Mouse (Mus musculus) spleen, embryonic (tissue): Measurements from ENCODE around the gene C2cd4b.
"Not testable (repeated sequence)": the region's sequence is repeated elsewhere in the genome, so short reads cannot be mapped to it uniquely, and the experiment has no call there.

Source experiments
- CTCF ChIA-PET: fragments of 350-600 bp; sonication (Branson Sonifier 250); formaldehyde crosslinking; loops from one replicate; lab custom pipeline; 2022; lab: Charles Lee

C2cd4b gene

GRCm38 (mm10) chr9:67759163-67759955 is at the start of gene C2cd4b:
C2cd4b (plus strand) TSS chr9:67759437.
- CTCF ChIA-PET, result no interaction called here

- CTCF ChIA-PET, result no interaction called here
Measured at GRCm38 (mm10) chr9:67711051-67711877, 48.0 kb upstream of the C2cd4b start.

- CTCF ChIA-PET, result no interaction called here
Measured at GRCm38 (mm10) chr9:67712146-67712545, 47.1 kb upstream of the C2cd4b start.

- CTCF ChIA-PET, result interaction anchor here (0.6 kb wide), 1 partner anchor 18 kb away, joined by 3 read pairs; no protein-coding TSS in a partner anchor
Measured at GRCm38 (mm10) chr9:67717081-67717480, 42.2 kb upstream of the C2cd4b start.

- CTCF ChIA-PET, result no interaction called here
Measured at GRCm38 (mm10) chr9:67718596-67718995, 40.6 kb upstream of the C2cd4b start.

DNA sequence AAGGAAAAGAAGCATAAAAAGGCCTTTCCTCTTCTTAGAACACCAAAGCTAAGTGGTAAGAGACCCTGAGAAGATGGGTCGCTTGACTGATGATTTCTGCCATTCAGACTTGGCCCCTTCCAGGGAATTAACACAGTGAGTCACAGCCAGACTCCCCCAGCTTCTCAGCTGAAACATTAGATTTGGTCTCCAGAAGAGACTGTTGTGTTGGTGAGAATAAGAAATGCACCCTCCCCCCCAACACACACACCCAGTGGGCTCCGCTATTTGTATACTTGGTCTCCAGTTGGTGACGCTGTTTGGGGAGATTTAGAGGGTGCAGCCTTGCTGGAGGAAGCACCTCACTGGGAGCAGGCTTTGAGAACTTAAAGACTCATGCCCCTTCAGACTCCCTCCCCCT is 39.1 kb upstream of the C2cd4b start:
- CTCF ChIA-PET, result interaction anchor here (0.6 kb wide), 1 partner anchor 23 kb away, joined by 11 read pairs; no protein-coding TSS in a partner anchor

DNA sequence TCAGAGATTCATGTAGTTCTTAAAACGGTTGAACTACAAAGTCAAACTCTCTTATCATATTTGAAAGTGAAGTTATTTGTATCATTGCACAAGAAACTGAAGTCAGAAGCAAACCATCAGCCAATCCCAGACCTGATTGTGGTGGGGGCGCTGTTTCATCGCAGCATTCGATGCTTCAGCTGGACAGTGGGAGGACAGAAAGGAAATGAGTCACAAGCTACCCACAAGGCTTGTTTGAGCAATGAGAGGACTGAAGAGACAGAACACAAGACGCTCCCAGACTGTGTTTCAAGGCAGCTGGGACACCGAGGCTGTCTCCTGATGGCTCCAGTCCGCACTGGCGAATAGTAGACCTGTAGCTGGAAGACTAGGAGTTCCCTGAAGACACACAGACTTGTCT is 36.9 kb upstream of the C2cd4b start:
- CTCF ChIA-PET, result no interaction called here

- CTCF ChIA-PET, result no interaction called here
Measured at GRCm38 (mm10) chr9:67725196-67725595, 34.0 kb upstream of the C2cd4b start.

DNA sequence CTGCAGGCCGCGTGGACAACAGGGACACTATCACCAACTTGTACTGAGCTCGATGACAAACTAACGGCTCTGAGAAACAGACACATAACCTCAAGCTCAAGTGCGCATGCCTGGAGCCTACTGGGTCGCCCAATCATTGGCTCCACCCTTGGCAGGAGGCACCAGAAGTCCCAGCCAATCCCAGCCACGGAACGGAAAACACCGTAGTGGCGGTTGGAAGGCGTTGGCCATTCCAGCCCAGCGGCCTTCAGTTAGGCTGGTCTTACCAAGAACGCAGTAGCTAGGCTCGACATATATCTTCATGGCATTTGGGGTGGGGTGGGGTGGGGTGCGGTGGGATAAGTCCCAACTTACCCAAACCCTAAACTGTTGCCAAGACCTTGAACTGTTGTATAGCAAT is 25.5 kb upstream of the C2cd4b start:
- CTCF ChIA-PET, result no interaction called here

GRCm38 (mm10) chr9:67735426-67735825 is 23.8 kb upstream of the C2cd4b start:
- CTCF ChIA-PET, result interaction anchor here (0.7 kb wide), 1 partner anchor 18 kb away, joined by 3 read pairs; no protein-coding TSS in a partner anchor

GRCm38 (mm10) chr9:67741256-67741655 is 18.0 kb upstream of the C2cd4b start:
- CTCF ChIA-PET, result no interaction called here

GRCm38 (mm10) chr9:67753411-67754182 is 5.6 kb upstream of the C2cd4b start:
- CTCF ChIA-PET, result no interaction called here

DNA sequence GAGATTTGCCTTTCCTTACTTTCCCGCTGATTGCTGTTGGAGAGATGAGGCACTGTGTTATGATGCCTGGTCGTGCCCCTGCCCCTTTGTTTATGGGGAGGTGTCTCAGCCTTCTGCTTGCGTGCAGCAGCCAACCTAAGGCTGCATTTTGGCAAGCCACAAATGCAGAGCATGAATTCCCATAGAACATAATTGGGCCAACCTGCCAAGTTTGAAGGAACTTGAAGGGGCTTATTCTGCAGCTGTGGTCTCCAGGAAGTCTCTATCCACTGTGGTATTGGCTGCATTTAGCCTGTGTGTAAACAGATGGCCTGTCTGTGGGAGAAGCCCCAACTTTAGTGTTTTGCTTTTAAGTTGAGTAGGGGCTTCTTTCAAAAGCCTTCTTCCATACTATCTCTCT is 4.5 kb upstream of the C2cd4b start:
- CTCF ChIA-PET, result no interaction called here

GRCm38 (mm10) chr9:67758686-67759085 is 551 bp upstream of the C2cd4b start:
- CTCF ChIA-PET, result no interaction called here

DNA sequence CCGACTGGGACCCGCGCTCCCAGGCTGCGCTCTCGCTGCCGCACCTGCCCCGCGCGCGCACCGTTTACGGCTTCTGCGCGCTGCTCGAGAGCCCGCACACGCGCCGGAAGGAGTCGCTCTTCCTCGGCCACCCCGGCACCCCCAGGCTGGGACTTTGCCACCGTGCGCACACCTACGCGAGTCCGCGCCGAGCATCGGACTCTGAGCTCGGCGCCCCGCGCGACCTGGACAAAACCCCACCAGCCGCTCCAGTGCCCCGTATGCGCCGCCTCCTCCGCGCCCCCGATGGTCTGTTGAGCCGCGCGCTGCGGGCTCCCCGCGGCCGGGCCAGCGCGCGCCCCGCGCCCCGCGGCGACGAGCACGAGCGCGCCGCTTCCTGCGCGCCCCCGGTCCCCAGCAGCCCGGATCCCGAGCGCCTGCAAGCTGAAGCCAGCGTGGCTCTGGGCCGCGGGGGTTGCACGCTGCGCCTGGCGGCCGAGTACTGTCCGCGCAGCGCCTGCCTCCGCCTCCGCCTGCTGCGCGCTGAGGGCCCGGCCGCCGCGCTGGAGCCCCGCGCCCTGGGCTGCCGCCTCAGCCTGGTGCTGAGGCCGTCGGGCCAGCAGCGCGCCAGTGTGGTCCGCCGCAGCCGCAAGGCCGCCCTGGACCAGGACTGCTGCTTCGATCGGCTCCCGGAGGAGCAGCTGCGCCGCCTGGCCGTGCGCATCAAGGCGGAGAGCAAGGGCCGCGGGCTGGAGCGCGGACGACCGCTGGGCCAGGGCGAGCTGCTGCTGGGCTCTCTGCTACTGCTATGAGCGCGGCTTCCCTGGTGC is 923 bp downstream of the C2cd4b start:
- CTCF ChIA-PET, result not testable (repeated sequence)

DNA sequence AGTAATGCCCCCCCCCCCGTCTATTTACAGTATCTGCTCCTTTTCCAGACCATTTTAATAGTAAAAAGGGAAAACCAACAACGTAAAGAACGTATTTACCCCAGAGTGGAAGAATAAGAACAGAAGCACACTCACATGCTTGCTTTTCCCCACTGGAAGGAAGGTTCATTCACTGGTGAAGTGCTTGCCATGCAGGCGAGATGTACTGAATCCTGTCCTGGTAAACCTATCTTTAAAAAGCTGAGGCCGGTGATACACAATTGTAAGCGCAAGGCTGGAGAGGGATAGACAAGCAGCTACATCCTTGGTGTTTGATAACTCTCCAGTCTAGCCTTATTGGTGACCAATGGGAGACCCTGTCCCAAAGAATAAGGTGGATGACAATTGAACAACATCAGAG is 1.8 kb downstream of the C2cd4b start:
- CTCF ChIA-PET, result no interaction called here

- CTCF ChIA-PET, result no interaction called here
Measured at GRCm38 (mm10) chr9:67763326-67763725, 4.1 kb downstream of the C2cd4b start.

- CTCF ChIA-PET, result no interaction called here
Measured at GRCm38 (mm10) chr9:67766405-67766804, 7.2 kb downstream of the C2cd4b start.

DNA sequence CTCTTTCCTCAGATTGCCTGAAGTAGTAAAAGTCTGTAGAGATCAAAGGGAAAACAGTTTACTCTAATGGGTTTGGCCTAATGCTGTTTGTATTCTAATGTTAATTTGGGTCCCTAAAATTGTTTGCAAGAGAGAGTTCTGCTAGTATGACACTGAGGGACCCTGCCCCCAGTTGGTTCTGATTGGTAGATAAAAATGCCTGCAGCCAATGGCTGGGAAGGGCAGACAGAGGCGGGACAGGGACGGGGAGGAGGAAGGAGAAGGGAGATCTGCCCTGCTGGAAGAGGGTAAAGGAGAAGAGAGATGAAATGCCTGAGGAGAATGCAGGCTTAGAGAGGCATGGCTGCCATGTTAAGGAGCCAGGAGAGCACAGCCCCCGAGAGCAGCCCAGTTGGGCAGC is 7.7 kb downstream of the C2cd4b start:
- CTCF ChIA-PET, result no interaction called here

DNA sequence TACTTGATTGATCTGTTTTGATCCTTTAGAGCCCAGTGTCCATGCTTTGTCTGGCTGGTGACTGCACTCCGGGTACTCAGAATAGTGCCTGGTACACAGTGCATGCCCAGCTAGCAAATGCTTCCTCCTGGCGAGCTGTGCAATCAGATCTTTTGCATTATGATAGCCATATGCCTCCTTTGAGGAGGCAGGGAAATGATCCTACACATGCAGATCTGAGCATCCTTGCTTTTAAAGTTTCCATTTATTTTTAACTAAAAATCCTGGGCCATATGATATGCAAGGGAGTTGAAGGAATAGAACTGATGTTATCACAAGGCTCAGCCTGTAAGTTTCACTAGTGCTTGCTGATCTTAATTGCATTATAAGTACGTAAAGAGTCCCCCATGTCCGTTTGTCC is 9.6 kb downstream of the C2cd4b start:
- CTCF ChIA-PET, result no interaction called here

DNA sequence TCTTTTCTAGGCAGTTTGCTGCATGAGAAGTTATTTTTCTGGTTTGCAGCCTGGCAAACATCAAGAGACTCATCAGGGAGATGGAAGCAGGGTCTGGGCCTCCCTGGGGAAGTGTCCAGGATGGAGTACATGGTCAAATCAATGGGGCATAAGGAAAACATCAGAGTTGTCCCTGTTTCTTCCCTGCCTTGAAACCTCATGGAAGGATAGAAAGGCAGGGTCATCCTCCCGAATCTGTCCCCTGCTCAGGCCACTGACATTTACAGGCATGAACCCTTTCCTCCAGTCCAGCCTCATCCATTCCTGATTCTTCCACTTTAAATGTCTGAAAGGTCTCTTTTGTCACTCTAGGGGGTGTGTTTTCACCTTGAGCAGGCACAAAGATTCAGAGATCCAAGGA is 10.2 kb downstream of the C2cd4b start:
- CTCF ChIA-PET, result no interaction called here
